Mouse (Mus musculus) MN1 (cell line): Measurements from ENCODE around the gene Cfl1.
"Not testable (repeated sequence)": the region's sequence is repeated elsewhere in the genome, so short reads cannot be mapped to it uniquely, and the experiment has no call there.

Experiments
- DNase-seq: peaks from one replicate; pipeline ENCODE4 v3.0.0-alpha.2; 2016; ENCODE audit warnings: low spot score

Gene Cfl1

DNA sequence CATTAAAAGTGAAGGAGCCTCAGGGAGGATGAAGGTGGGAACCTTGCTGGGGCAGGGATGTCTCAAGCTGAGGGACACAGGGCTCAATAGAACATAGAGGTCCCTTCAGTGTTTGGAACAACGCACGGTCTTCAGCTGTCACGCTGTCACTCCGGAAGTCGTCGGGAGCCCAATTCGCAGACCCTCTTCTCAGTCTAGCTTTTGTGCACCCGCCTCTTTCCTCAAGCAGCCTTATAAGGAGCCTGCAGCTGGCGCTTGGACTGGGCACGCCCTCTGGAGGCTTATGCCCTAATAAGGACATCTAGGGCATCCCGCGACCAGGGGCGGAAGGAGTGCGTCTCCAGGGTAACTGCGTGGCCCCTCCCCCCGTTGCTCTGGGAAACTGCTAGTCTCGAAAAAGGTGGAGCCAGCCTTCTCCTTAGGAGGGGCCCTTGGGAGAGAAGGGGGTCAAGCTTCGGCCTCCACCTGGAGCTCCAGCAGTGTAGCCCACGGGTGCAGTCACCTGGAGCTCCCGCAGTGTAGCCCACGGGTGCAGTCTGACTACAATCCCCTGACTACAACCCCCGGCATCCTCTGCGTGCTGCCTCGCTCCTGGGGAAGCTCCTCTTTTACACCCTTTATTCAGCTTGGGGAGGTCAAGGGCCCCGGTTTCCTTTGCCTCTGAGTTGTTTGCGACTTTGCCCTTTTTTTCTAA lies 1.2 kb upstream of the Cfl1 start:
- peak; percentile 93 for DNase-seq

DNA sequence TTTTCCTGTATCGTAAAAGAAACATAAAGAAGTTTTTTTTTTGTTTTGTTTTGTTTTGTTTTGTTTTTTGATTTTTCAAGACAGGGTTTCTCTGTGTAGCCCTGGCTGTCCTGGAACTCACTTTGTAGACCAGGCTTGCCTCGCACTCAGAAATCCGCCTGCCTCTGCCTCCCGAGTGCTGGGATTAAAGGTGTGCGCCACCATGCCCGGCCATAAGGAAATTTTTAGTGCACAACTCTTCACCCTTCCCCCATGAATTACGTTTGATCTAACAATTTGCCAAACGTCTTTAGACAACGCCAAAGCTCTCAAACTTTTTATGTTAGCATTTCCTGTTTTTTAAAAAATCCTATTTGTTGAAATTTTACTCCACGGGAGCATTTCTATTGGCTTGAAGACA lies 534 bp upstream of the Cfl1 start:
- DNase-seq = not testable (repeated sequence)

DNA sequence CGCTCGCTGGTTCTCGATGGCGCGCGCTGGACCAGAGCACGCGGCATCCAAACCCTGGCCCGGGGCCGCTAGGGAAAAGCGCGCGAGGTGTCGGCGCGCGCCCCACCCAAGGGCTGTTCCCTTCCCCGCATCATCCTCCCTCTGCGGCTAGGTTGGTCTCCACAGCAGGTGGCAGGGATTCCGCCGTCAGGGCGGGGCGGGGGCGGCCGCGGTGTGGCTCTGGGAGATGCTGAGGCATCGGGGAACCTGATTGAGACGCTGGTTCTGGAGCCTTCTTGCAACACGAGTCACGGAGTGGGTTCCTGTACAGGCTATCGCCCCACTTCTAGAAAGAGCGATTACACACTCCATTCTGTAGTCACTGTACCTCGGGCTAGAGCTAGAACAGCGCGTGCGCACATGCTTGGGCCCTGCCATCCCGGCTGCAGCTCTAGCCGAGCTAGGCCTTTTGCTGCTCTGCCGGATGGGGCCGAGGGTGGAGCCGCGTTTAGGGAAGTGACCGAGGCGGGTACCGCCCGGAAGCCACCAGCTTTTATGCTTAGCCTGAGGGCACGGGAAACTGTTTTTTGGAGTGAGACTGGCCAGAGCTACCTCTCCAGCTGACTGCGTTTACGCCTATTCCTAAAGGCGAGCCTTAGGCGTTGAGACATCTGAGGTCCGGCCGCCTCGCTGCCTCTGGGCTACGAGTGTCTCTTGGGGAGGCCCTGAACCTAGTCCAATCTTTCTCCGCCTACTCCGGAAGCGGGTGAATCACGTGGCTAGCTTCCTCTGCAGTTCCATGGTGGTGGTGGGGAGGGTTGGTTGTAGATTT lies 848 bp downstream of the Cfl1 start:
- peak; percentile 78 for DNase-seq

DNA sequence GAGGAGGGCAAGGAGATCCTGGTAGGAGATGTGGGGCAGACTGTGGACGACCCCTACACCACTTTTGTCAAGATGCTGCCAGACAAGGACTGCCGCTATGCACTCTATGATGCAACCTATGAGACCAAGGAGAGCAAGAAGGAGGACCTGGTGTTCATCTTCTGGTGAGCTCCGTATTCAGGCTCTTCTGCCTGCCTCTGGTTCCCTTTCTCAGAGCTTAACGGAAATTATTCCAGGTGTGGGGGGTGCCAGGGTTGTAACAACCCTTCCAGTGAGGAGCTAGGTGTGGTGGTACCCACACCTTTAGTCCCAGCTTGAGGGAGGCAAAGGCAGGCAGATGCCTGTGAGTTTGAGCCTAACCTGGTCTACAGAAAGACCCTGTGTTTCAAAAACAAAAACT lies 2.4 kb downstream of the Cfl1 start:
- no peak for DNase-seq

DNA sequence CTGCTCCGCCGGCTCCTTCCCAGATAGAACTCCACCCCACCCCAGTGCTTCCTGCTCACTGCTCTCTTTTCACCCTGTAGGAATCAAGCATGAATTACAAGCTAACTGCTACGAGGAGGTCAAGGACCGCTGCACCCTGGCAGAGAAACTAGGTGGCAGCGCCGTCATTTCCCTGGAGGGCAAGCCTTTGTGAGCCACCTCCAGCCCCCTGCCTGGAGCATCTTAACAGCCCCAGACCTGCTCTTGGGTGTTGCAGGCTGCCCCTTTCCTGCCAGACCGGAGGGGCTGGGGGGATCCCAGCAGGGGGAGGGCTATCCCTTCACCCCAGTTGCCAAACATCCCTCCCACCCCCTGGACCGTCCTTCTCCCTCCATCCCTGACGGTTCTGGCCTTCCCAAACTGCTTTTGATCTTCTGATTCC lies 3.1 kb downstream of the Cfl1 start:
- DNase-seq = peak; percentile 53

DNA sequence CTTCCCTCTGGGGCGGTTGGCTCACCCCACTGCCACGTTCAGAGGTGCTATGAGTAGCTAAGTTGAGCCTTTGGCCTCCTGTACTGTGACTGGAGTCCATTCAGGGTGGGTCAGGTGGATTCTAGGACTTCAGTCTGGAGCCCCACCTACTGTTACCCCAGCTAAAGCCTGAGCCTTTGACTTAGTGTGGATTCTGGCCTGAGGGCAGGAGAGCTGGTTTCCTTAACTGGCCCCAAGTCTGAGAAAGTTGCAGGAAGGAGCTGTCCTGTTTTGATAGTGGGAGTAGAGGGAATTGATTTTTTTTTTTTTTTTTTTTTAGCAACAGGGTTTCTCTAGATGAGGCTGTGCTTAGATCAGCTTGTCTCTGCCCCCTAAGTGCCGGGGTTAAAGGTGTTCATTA lies 4.1 kb downstream of the Cfl1 start:
- DNase-seq = no peak

DNA sequence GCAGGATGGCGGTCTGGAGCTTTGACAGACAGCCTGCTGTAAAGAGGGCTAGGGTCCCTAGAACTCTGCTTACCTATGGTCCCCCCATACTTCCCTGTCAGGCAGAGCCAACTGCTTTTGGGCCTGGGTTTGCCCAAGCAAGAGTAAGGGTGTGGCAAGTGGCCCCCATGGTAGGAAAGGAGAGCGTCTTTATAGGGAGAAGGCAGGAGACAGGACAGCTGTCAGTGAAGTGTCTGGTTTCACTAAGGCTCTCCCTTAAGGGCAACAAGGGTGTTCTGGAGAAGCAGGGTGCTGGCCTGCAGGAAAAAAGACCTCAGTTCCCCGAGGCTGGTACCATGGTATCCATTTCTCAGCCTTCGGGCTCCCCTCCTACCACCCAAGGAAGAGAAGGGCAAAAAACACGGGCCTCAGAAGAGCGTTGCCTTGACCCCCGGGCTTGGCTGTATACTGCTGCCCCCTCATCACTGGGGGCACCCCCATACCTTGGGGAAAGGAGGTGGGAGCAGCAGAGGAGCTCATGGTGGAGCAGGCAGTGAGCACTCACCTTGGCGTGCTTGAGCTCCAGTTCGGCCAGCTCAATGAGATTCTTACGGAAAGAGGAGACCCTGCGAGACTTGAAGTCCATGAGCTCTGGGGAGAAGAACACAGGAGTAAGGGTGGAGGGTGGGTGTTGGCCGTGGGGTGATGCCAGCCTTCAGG lies 5.2 kb downstream of the Cfl1 start:
- no peak for DNase-seq

DNA sequence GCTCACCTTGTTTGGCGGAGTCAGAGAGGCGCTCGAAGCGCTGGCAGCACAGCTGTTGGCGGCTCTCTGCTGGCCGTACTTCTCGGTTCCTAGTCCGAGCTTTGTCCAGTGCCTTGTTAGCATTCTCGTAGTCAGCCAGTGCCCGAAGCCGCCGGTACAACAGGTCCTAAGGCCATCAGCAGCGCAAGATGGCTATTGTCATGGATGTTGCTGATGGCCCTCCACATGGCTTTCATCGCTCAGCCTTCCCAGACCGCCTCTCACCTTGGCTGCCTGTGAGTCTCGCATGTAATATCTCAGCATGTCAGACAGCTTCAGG lies 5.8 kb downstream of the Cfl1 start:
- DNase-seq = no peak

DNA sequence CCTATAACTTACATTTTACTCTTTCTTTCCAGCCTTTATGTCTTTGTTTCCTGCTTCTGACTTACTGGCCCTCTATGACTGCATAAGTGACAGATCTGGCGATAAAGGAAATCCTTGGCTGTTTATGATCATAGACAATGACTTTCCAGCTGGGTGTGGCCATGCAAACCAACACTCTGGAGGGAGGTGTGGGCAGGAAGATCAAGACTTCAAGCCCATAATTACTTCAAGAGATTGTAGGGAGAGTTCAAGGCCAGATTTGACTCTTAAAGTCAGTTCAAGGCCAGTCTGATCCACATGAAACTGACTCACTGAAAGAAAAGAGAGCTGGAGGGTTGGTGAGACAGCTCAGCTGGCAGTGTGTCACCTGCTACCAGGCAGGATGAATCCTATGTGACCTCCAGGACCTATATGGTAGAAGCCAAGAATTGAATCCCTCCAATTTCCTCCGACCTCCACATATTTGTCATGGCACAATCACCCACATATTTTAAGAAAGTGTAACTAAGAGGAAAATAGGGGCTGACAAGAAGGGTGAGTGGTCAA lies 10.1 kb downstream of the Cfl1 start:
- DNase-seq = no peak

DNA sequence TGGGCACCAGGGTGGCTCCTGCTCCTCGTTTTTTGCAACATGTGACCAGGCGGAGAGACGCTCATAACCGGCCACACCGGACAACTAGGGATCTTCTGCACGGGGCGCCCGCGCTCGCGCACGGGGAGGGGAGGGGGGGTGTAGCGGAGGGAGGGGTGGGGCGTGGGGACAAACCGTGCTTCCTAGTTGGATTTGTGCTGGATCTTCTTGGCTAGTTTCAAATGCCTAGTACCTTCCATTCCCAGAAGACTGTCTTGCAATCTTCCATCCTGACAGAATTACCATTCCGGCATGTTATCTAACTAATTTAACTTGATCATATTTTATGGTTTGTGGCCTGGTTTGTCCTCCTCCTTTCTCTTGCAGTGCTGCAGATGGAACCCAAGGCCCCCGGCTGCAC lies 13.4 kb downstream of the Cfl1 start, which contains the start of gene 1700020D05Rik:
Gene 1700020D05Rik, minus strand, starts transcription at position 101 of the 400 bp plus-strand sequence.
- DNase-seq = no peak

DNA sequence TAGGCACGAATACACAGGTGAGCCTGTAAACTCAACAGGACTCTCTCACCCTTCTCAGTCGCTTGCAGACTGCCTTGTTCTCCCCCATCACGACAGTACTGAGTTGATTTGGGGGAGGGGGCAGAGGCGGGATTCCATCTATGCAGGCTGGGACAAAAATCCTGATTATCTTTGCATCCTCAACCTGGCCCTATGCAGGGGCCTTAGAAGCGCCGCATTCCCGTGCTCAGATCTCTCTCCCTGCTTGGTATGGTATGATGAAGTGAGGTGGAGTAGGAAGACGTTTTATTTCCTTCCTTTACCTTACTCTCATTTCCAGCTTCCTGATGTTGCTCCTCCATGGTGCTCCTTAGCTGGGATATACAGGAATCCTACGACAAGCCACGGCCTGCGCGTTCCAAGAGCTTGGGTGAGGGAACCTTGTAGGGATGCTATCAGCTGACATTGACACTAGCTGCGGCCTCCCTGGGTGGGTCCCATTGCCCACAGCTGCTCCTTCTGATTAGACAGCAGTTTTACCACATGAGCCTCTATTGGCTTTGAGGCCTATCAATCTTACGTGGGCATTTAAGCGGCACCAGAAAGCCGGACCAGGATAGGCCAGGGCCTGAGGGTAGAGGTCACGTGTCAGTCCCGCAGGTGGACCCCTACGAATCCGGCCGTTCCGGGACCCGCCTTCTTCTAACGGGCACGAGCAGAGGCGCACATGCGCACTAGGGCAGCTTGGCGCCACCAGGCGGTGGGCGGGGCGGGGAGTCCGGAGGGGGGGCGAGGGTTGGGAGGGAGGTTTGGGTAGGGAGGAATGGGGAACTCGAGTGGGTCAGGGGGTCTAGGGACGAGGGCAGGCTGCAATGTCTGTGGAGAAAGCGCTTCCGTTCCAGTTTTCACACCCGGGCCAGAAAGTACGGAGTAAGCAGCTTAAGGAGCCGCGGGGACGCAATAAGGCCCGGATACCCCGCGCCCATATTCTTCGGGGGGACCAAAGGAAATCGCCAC lies 20.1 kb downstream of the Cfl1 start, which contains the start of gene Snx32:
Gene Snx32, minus strand, starts transcription at position 508 of the 996 bp plus-strand sequence.
- DNase-seq = peak; percentile 96

DNA sequence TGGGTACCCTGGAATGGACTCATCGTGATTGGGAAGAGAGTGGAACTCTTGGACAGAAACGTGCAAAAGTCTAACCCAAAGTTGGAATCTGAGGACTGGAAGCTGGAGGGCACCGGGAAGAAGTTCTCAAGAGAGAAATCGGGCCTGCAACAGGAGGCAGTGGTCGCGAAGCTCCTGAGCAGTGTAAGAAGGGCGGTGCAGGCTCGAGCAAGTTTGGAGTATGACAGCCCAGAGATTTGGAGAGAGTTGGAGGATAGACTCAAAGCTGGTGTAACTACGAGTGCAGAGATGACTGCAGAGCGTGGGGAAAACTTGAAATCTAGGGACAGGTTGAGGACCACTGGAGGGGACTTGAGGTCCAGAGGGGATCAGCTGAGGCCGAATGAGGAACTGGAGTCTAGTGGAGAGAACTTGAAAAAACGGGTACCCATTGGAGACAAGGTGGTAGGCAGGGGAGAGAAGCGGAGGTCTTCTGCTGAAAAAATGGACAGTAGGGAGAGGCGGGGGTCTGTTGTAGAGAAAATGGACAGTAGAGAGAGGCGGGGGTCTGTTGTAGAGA lies 20.9 kb downstream of the Cfl1 start:
- no peak for DNase-seq

DNA sequence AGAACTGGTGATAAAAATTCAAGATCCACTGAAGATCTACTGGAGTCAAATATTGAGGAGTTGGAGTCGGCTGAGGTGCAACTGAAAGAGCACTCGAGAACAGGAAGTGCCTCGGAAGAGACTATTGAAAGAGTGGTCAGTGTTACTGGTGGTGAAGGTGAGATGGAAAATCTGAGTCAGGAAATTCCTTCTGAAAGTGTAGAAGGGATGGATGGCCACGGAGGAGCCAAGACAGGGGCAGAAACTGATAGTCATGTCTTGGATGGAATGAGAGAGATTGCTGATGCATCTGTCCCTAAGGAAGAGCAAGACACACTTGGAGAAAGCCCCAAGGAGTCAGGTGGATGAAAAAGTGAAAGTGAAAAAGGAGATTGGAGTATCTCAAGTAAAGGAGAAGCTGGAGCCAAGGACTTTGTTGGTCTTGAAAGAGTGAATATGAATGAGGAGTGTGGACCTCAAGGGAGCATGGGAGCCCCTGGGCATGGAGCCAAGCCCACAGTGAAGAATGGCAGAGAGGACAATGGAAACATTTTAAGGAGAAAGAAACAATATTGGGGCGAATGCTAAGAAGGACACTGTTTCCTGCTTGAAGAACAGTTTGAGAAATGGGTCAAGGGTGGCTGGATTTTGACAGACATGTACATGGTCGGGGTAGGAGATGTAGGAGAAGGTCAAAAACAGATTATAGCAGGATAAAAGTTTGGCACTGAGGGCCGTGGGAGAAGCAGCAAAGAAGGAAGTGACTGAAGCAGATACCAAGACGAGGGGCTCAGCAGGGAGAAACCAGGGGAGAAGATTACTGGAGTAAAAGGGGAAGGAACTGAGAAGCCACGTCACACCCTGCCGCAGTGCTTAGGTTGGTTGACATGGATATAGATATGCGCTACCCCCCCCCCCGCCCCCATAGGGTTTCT lies 22.1 kb downstream of the Cfl1 start:
- DNase-seq = no peak

DNA sequence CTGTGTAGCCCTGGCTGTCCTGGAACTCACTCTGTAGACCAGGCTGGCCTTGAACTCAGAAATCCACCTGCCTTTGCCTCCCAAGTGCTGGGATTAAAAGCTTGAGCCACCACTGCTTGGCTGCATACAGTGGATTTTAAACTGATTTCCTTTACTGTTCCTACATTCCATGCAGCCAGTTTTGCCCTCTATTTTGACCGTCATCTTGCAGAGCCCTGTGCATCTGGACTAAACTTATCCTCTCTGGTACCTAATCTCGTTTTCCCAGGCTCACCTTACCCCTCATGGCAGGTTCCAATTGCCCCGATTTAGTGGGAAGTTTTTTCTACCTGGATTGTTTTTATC lies 22.7 kb downstream of the Cfl1 start:
- DNase-seq = no peak

DNA sequence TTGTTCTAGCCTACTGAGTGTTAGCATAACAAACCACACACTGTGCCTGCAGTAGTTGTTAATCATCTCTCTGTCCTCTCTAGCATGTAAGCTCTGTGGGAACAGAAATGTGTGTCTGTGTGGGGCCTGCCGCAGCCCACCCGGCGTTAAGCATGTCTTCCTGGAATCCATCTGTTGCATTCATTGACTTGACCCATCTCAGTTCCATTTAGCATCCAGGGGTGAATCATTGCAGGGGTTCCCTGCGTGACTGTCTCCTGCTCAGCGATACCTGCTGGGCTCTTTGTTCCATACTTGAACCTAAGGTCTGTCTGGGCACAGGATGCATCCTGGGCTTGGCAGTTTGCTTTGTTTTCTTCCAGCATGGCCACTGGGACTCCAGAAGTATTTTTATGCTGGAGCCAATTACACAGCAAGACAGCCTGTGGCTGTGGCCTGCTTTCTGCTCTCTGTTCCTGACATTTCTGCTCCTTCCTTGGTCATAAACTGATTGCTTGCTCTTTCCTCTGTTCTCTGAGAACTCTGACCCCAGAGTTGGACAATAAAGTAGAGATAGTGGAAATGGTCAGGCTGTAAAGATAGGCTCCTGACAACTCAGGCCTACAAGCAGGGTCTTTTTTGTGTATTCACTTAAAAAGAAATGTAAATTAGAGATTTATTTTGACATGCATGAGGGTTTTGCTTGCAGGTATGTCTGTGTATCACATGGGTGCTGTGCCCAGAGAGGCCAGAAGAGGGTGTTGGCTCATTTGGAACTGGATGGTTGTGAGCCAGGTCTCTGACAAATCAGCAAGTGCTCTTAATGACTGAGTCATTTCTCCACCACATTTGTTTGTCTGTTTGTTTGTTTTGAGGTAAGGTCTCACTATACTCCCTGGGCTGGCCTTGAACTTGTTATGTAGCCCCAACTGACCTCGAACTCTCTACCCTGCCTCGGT lies 25.9 kb downstream of the Cfl1 start:
- DNase-seq = no peak

DNA sequence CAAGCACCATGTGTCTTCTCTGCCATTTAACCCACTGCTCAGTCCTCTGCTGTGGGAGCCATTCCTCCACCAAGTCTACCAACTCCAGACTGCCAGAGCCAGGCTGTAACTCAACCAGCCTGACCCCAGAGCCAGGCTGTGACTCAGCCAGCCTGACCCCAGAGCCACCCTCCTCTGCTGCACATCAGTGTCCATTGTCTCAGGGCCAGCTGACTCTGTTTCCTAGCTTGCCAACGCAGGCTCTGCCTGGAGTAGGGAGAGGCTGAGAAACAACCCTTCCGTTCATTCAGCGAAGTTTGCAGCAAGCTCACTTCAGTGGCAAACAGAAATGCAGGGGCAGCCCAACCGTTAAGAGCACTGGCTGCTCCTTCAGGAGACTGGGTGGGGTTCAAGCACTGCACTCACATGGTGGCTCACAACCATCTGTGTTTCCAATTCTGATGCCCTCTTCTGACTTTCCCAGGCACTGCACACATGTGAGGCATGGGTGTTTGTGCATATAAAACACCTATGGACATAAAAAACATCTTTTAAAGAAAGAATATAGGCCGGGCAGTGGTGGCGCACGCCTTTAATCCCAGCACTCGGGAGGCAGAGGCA lies 26.8 kb downstream of the Cfl1 start:
- DNase-seq = no peak

DNA sequence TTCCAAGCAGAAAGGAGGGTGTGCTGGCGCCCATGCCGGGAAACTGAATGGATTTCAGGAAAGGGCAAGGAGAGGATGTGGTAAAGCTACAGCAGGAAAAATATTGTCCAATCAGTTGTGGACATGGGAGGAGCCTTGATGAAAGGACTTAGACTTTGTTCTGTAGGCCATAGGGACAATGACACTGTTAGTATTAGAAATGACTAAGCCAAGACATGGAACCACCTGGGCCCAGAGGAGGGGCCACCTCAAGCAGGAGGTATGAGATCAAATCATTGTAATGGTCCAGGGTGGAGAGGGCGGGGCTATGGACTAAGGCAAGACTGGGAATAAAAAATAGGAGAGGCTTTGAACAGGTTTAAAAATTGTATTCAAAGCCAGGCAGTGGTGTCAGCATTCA lies 28.5 kb downstream of the Cfl1 start:
- no peak for DNase-seq

DNA sequence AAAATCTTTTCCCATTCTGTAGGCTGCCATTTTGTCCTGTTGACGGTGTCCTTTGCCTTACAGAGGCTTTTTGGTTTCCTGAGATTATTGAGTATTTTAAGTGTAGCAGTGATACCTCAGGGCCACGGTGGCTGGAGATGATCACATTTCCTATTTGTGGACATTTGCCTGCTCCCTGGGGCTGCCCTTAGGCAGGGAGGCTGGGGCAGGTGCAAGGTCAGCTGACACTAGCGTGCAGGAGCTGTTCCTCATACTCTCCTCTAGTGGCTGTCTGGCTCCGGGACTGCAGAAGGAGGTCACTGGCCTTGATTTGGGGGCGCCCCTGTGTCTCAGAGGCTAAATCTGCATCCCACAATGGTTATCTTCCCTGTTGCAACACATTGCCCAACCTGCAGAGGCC lies 34.9 kb downstream of the Cfl1 start:
- no peak for DNase-seq
